Mouse (Mus musculus) kidney, postnatal 14 days (tissue): ENCODE data around the gene Dtnbp1.
A peak's percentile ranks its signal among the peaks of the same experiment; 100 is the strongest.

ENCODE experiments used
- DNase-seq: peaks from one replicate; pipeline ENCODE4 v3.0.0; 2022; ENCODE audit warnings: mixed read lengths

The Dtnbp1 gene

GRCm38 (mm10) chr13:45001911-45002615 is at the start of gene Dtnbp1:
Gene Dtnbp1, minus strand, starts transcription at chr13:45002147.
- peak; percentile 90 for DNase-seq

- no peak for DNase-seq
Measured at GRCm38 (mm10) chr13:45049261-45050020, 47.5 kb upstream of the Dtnbp1 start.

GRCm38 (mm10) chr13:45043466-45043865 is 41.5 kb upstream of the Dtnbp1 start:
- no peak for DNase-seq

GRCm38 (mm10) chr13:45040741-45041140 is 38.8 kb upstream of the Dtnbp1 start:
- no peak for DNase-seq

GRCm38 (mm10) chr13:45040195-45040594 is 38.2 kb upstream of the Dtnbp1 start:
- DNase-seq = no peak

GRCm38 (mm10) chr13:45036417-45036816 is 34.5 kb upstream of the Dtnbp1 start:
- no peak for DNase-seq

GRCm38 (mm10) chr13:45034759-45035158 is 32.8 kb upstream of the Dtnbp1 start:
- no peak for DNase-seq

GRCm38 (mm10) chr13:45033360-45033759 is 31.4 kb upstream of the Dtnbp1 start:
- no peak for DNase-seq

- no peak for DNase-seq
Measured at GRCm38 (mm10) chr13:45032484-45032883, 30.5 kb upstream of the Dtnbp1 start.

GRCm38 (mm10) chr13:45031748-45032147 is 29.8 kb upstream of the Dtnbp1 start:
- no peak for DNase-seq

GRCm38 (mm10) chr13:45031314-45031713 is 29.4 kb upstream of the Dtnbp1 start:
- DNase-seq = no peak

- peak; percentile 93 for DNase-seq
Measured at GRCm38 (mm10) chr13:45030830-45031229, 28.9 kb upstream of the Dtnbp1 start.

- DNase-seq = no peak
Measured at GRCm38 (mm10) chr13:45029791-45030190, 27.8 kb upstream of the Dtnbp1 start.

- DNase-seq = no peak
Measured at GRCm38 (mm10) chr13:45026291-45026690, 24.3 kb upstream of the Dtnbp1 start.

GRCm38 (mm10) chr13:45024821-45025220 is 22.9 kb upstream of the Dtnbp1 start:
- no peak for DNase-seq

- DNase-seq = no peak
Measured at GRCm38 (mm10) chr13:45023356-45024150, 21.6 kb upstream of the Dtnbp1 start.

GRCm38 (mm10) chr13:45008150-45008549 is 6.2 kb upstream of the Dtnbp1 start:
- DNase-seq = peak; percentile 38

GRCm38 (mm10) chr13:45007726-45008125 is 5.8 kb upstream of the Dtnbp1 start:
- no peak for DNase-seq

GRCm38 (mm10) chr13:45006483-45006882 is 4.5 kb upstream of the Dtnbp1 start:
- DNase-seq = no peak

GRCm38 (mm10) chr13:45005861-45006260 is 3.9 kb upstream of the Dtnbp1 start:
- peak; percentile 57 for DNase-seq

GRCm38 (mm10) chr13:45004987-45005592 is 3.1 kb upstream of the Dtnbp1 start:
- no peak for DNase-seq

GRCm38 (mm10) chr13:45003026-45003425 is 1.1 kb upstream of the Dtnbp1 start:
- DNase-seq = no peak
